Mouse (Mus musculus) C2C12 (cell line): ENCODE data around the gene Fabp6. TPM values are rescaled to one million over a fixed set of nuclear protein-coding genes. Genes with fewer than 3 reads are reported as not detected.

Source experiments
- H3K27me3 ChIP-seq: one replicate; pipeline ENCODE4 v1.6.1; 2011; ENCODE audit not compliant: control insufficient read depth, insufficient read depth, insufficient read length
- H3K36me3 ChIP-seq: one replicate; pipeline ENCODE4 v1.6.1; 2011; ENCODE audit not compliant: control insufficient read depth, insufficient read depth
- H3K4me3 ChIP-seq: one replicate; pipeline ENCODE4 v1.5.1; 2011; ENCODE audit warnings: mild to moderate bottlenecking, control low read depth; ENCODE audit not compliant: poor library complexity, insufficient read depth, severe bottlenecking
- H3K79me2 ChIP-seq: one replicate; pipeline ENCODE4 v1.6.1; 2011; ENCODE audit not compliant: control insufficient read depth, insufficient read depth
- H3K79me3 ChIP-seq: one replicate; pipeline ENCODE4 v1.6.1; 2011; ENCODE audit warnings: low read depth, control low read depth
- H3ac ChIP-seq: one replicate; pipeline ENCODE3; 2011; ENCODE audit warnings: low read depth; ENCODE audit not compliant: control insufficient read depth, insufficient read length
- CEBPB ChIP-seq: IDR thresholded peaks from one replicate; pipeline ENCODE4 v1.6.1; 2011; ENCODE audit warnings: low read depth, mild to moderate bottlenecking, control low read depth, moderate library complexity
- CTCF ChIP-seq: IDR thresholded peaks from one replicate; pipeline ENCODE4 v1.5.1; 2011; ENCODE audit not compliant: control insufficient read depth, insufficient read depth, insufficient read length
- FOSL1 ChIP-seq: IDR thresholded peaks from one replicate; pipeline ENCODE4 v1.8.0; 2011; ENCODE audit warnings: mild to moderate bottlenecking, low read length; ENCODE audit not compliant: poor library complexity, insufficient read depth, severe bottlenecking
- MAX ChIP-seq: IDR thresholded peaks from one replicate; pipeline ENCODE4 v1.6.1; 2011; ENCODE audit warnings: mild to moderate bottlenecking, control low read depth
- MYOD1 ChIP-seq: IDR thresholded peaks from one replicate; pipeline ENCODE4 v1.6.1; 2011; ENCODE audit warnings: low read depth; ENCODE audit not compliant: control insufficient read depth, insufficient read length
- MYOG ChIP-seq: IDR thresholded peaks from one replicate; pipeline ENCODE4 v1.6.1; 2011; ENCODE audit not compliant: control insufficient read depth, insufficient read length; ENCODE audit errors: extremely low read depth
- USF1 ChIP-seq: IDR thresholded peaks from one replicate; pipeline ENCODE4 v1.6.1; 2011; ENCODE audit warnings: low read depth, mild to moderate bottlenecking, control low read depth, moderate library complexity
- polyA plus RNA-seq: library from polyadenylated mRNA; unstranded; fragments of >200 nt; fragmentation: generic; extraction: Trizol; gene quantifications from one replicate; pipeline ENCODE4 v1.2.1, GENCODE M21; 2012; ENCODE audit warnings: missing spikeins

Fabp6 gene
- polyA plus RNA-seq, 1 experiment: not detected

GRCm38 (mm10) chr11:43569595-43569994 is 31.7 kb downstream of the Fabp6 start:
- H3K4me3 ChIP-seq: no peak overlapping the region
- no peak overlapping the region for H3ac ChIP-seq
- no peaks in the 10 kb centered on the region for H3K79me3 ChIP-seq
- TF ChIP-seq USF1 (no peak), MAX (no peak), CEBPB (no peak), MYOD1 (no peak), CTCF (no peak), MYOG (no peak), FOSL1 (no peak)
- H3K27me3 ChIP-seq: no peaks in the 10 kb centered on the region
- H3K36me3 ChIP-seq: no peaks in the 10 kb centered on the region
- H3K79me2 ChIP-seq: no peaks in the 10 kb centered on the region

GRCm38 (mm10) chr11:43569188-43569587 is 32.2 kb downstream of the Fabp6 start:
- H3K27me3 ChIP-seq: no peaks in the 10 kb centered on the region
- H3K79me2 ChIP-seq: no peaks in the 10 kb centered on the region
- H3K79me3 ChIP-seq: no peaks in the 10 kb centered on the region
- TF ChIP-seq MAX (no peak), MYOG (no peak), USF1 (no peak), MYOD1 (no peak), FOSL1 (no peak), CTCF (no peak), CEBPB (no peak)
- no peak overlapping the region for H3K4me3 ChIP-seq
- no peak overlapping the region for H3ac ChIP-seq
- H3K36me3 ChIP-seq: no peaks in the 10 kb centered on the region

- no peaks in the 10 kb centered on the region for H3K27me3 ChIP-seq
- TF ChIP-seq MYOG (no peak), MYOD1 (no peak), CEBPB (no peak), MAX (no peak), CTCF (no peak), FOSL1 (no peak), USF1 (no peak)
- no peaks in the 10 kb centered on the region for H3K79me3 ChIP-seq
- no peak overlapping the region for H3ac ChIP-seq
- no peaks in the 10 kb centered on the region for H3K79me2 ChIP-seq
- no peaks in the 10 kb centered on the region for H3K36me3 ChIP-seq
- H3K4me3 ChIP-seq: no peak overlapping the region
These were observed 33.1 kb downstream of the Fabp6 start for GRCm38 (mm10) chr11:43568263-43568662.

GRCm38 (mm10) chr11:43566696-43567095 is 34.6 kb downstream of the Fabp6 start:
- Histone ChIP-seq H3K4me3 (no peak overlapping the region), H3K79me3 (no peaks in the 10 kb centered on the region), H3K36me3 (no peaks in the 10 kb centered on the region), H3K27me3 (no peaks in the 10 kb centered on the region), H3K79me2 (no peaks in the 10 kb centered on the region), H3ac (no peak overlapping the region)
- TF ChIP-seq MYOD1: no peak
- TF ChIP-seq FOSL1: no peak
- no peak for TF ChIP-seq MAX
- no peak for TF ChIP-seq MYOG
- no peak for TF ChIP-seq USF1

GRCm38 (mm10) chr11:43565852-43566251 is 35.5 kb downstream of the Fabp6 start:
- H3ac ChIP-seq: no peak overlapping the region
- no peaks in the 10 kb centered on the region for H3K27me3 ChIP-seq
- H3K79me3 ChIP-seq: no peaks in the 10 kb centered on the region
- no peaks in the 10 kb centered on the region for H3K79me2 ChIP-seq
- no peak overlapping the region for H3K4me3 ChIP-seq
- H3K36me3 ChIP-seq: no peaks in the 10 kb centered on the region
- TF ChIP-seq MAX (no peak), MYOG (no peak), CTCF (no peak)

- H3K4me3 ChIP-seq: no peak overlapping the region
- H3K27me3 ChIP-seq: no peaks in the 10 kb centered on the region
- no peak for TF ChIP-seq CEBPB
- no peak for TF ChIP-seq FOSL1
- no peak for TF ChIP-seq MAX
- TF ChIP-seq MYOD1: no peak
- TF ChIP-seq MYOG: no peak
- TF ChIP-seq USF1: no peak
- TF ChIP-seq CTCF: no peak
- no peak overlapping the region for H3ac ChIP-seq
- H3K36me3 ChIP-seq: no peaks in the 10 kb centered on the region
- no peaks in the 10 kb centered on the region for H3K79me2 ChIP-seq
- H3K79me3 ChIP-seq: no peaks in the 10 kb centered on the region
These were observed 35.9 kb downstream of the Fabp6 start for GRCm38 (mm10) chr11:43565414-43565813.

- H3K79me3 ChIP-seq: no peaks in the 10 kb centered on the region
- H3ac ChIP-seq: no peak overlapping the region
- no peak overlapping the region for H3K4me3 ChIP-seq
- H3K79me2 ChIP-seq: no peaks in the 10 kb centered on the region
- no peaks in the 10 kb centered on the region for H3K36me3 ChIP-seq
- TF ChIP-seq CEBPB (no peak), MYOD1 (no peak), FOSL1 (no peak), USF1 (no peak), CTCF (no peak), MAX (no peak), MYOG (no peak)
- H3K27me3 ChIP-seq: no peaks in the 10 kb centered on the region
These were observed 37.6 kb downstream of the Fabp6 start for GRCm38 (mm10) chr11:43563654-43564244.
